Mouse (Mus musculus) retina, adult 2 months (tissue): ENCODE results near the gene Clec3a.

Experiments used
- DNase-seq: peaks from one replicate; pipeline ENCODE4 v3.0.0-alpha.2; 2012; ENCODE audit warnings: low read depth, low spot score

Clec3a gene

GRCm38 (mm10) chr8:114455953-114456352 lies 38.1 kb downstream of the Clec3a start:
- DNase-seq: no peak

GRCm38 (mm10) chr8:114458113-114458784 lies 40.4 kb downstream of the Clec3a start:
- no peak for DNase-seq

GRCm38 (mm10) chr8:114460600-114460999 lies 42.7 kb downstream of the Clec3a start:
- no peak for DNase-seq

GRCm38 (mm10) chr8:114462591-114462990 lies 44.7 kb downstream of the Clec3a start:
- no peak for DNase-seq

- no peak for DNase-seq
Observed at GRCm38 (mm10) chr8:114463305-114463704, 45.4 kb downstream of the Clec3a start.

- DNase-seq: no peak
Observed at GRCm38 (mm10) chr8:114468526-114469207, 50.8 kb downstream of the Clec3a start.

- DNase-seq: no peak
Observed at GRCm38 (mm10) chr8:114469208-114469590, 51.3 kb downstream of the Clec3a start.

- DNase-seq: no peak
Observed at GRCm38 (mm10) chr8:114473546-114473945, 55.7 kb downstream of the Clec3a start.
